Mouse (Mus musculus): ENCODE measurements around the gene Ezh1. TPM values are rescaled to one million over a fixed set of nuclear protein-coding genes. Genes with fewer than 3 reads are reported as not detected.
"Not testable (repeated sequence)": the region's sequence is repeated elsewhere in the genome, so short reads cannot be mapped to it uniquely, and the experiment has no call there.

The Ezh1 gene
- polyA plus RNA-seq, 1 experiment from 2014 or later = 10.2 TPM

DNA sequence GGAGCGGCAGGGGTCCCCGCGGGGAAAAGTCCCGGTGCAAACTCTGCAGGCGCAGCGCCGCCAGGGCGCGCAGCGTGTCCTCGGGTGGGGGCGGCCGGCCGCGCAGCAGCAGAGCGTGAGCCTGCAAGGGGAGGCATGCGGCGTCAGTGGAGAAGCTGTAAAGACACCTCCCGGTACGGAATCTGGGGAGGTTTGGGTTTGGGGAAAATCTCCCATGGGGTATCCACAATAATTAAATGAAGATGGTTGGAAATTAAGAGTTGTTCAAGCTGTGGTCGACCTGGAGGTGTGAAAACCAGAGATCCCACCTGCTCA is 62.0 kb downstream of the Ezh1 start:
- Histone ChIP-seq H3K4me3 (peak overlapping the region; percentile 43), H3K27me3 (ENCODE audit: poor library complexity, severe bottlenecking) (peaks cover 86% of the 10 kb centered on the region), H3K27ac (0 out of 2 replicates have a peak overlapping the region, but pooled peaks have one; percentile 22), H3K9me3 (no peaks in the 10 kb centered on the region), H3K4me1 (peaks cover 46% of the 10 kb centered on the region), H3K36me3 (replicated peaks) (peaks cover 28% of the 10 kb centered on the region)
- no peak for DNase-seq (ENCODE audit: extremely low spot score, low spot score)
- 2% methylated on average over 21 of the region's 21 CpGs for WGBS

DNA sequence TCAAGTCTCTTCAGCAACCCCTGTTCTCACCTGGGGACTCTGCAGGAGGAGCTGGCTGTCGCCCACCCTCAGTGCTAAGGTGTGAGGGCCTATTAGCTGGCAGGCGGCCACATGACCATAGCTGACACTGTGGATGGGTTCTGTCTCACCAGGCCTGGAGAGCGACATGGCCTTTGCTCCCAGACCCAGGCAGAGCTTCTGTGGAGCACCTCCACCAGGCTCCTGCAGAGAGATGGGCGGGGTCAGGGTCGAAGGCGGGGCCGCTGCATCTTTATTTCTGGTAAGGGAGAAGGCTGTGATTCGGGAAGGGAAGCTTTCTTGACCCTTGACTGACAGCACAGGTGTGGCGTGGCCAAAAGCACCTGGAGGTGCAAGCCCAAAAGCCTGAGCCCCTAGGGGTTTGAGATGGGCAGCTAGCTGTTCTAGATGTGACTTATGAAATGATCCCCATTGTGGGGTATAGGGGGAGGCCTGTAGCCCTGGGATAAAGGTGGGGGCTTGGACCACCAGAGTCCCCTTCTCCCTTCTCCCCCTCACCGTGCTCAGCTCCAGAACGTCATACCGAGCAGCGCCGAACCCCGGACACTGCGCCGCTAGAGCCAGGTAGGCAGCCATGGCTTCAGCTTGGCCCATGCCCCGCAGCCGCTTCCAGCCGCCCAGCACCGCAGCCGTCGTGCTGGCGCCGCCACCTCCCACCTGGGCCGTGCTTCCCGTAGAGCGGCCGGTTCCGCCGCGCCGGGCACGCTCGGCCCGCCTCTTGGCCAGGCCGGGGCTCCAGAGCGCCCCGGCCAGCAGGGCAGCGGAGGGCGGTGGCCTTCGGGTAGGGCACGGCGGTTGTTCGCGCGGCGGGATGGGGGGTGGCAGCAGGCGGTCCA is 62.5 kb downstream of the Ezh1 start:
- peaks cover 40% of the 10 kb centered on the region for H3K4me1 ChIP-seq
- 0 out of 2 replicates have a peak overlapping the region, but pooled peaks have one; percentile 22 for H3K27ac ChIP-seq
- no peaks in the 10 kb centered on the region for H3K9me3 ChIP-seq
- peaks cover 80% of the 10 kb centered on the region for H3K27me3 ChIP-seq (ENCODE audit: poor library complexity, severe bottlenecking)
- no peak for DNase-seq (ENCODE audit: extremely low spot score, low spot score)
- H3K4me3 ChIP-seq = peak overlapping the region; percentile 43
- H3K36me3 ChIP-seq (replicated peaks) = peaks cover 28% of the 10 kb centered on the region
- WGBS = 5% methylated on average over 49 of the region's 49 CpGs

DNA sequence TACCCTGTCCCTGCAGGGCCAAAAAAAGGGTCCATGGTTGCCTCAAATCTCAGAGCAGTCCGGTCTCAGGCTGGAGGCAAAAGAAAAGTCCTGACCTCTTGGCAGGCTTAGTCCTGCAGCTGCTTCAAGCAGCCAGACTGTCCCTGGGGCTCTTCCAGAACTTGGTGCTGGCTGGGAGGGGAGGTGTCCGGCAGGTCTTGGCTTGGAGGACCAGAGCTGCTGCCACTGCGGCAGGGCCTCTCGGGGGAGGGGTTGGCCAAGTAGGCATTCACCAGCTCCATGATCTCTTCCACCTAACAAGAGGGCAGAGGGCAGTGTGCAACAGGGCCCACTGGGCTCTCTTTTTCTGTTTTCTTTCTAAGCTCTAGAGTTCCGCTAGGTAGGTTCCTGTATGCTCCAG is 63.5 kb downstream of the Ezh1 start:
- Histone ChIP-seq H3K4me1 (peaks cover 38% of the 10 kb centered on the region), H3K4me3 (no peak overlapping the region), H3K27me3 (ENCODE audit: poor library complexity, severe bottlenecking) (peaks cover 76% of the 10 kb centered on the region), H3K9me3 (no peaks in the 10 kb centered on the region), H3K27ac (no peak overlapping the region), H3K36me3 (replicated peaks) (peaks cover 24% of the 10 kb centered on the region)
- DNase-seq (ENCODE audit: extremely low spot score, low spot score) = no peak
- WGBS = 55% methylated on average over 5 of the region's 5 CpGs

DNA sequence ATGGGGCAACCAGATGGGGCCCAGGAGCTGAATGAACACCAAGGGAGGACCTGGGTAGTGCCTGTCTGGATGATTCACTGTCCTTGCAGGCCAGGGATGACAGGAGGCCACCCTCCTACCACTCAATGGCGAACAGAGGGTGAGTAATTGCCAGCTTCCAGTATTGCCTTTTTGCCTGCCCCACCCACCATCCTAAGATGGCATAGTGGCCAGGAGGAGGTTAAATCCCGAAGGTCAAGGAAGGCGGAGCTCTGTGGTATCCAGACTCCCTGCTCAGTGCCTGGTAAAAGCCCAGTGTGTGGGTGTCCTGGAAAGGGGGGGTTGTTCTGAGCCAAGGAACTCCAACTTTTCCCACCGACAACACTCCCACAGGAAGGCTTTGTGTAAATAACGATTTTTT is 64.0 kb downstream of the Ezh1 start:
- 55% methylated on average over 5 of the region's 5 CpGs for WGBS
- no peaks in the 10 kb centered on the region for H3K9me3 ChIP-seq
- no peak for DNase-seq (ENCODE audit: extremely low spot score, low spot score)
- no peak overlapping the region for H3K27ac ChIP-seq
- no peak overlapping the region for H3K4me3 ChIP-seq
- H3K36me3 ChIP-seq (replicated peaks) = peaks cover 20% of the 10 kb centered on the region
- peaks cover 76% of the 10 kb centered on the region for H3K27me3 ChIP-seq (ENCODE audit: poor library complexity, severe bottlenecking)
- peaks cover 35% of the 10 kb centered on the region for H3K4me1 ChIP-seq

GRCm38 (mm10) chr11:101161551-101161950 is 64.7 kb downstream of the Ezh1 start:
- Histone ChIP-seq H3K9me3 (no peaks in the 10 kb centered on the region), H3K27ac (no peak overlapping the region), H3K27me3 (ENCODE audit: poor library complexity, severe bottlenecking) (peaks cover 74% of the 10 kb centered on the region), H3K36me3 (replicated peaks) (peaks cover 14% of the 10 kb centered on the region; the same call in 1 of the 2 replicates), H3K4me3 (no peak overlapping the region), H3K4me1 (peaks cover 37% of the 10 kb centered on the region)
- no peak for DNase-seq (ENCODE audit: extremely low spot score, low spot score)
- 87% methylated on average over 15 of the region's 15 CpGs for WGBS

DNA sequence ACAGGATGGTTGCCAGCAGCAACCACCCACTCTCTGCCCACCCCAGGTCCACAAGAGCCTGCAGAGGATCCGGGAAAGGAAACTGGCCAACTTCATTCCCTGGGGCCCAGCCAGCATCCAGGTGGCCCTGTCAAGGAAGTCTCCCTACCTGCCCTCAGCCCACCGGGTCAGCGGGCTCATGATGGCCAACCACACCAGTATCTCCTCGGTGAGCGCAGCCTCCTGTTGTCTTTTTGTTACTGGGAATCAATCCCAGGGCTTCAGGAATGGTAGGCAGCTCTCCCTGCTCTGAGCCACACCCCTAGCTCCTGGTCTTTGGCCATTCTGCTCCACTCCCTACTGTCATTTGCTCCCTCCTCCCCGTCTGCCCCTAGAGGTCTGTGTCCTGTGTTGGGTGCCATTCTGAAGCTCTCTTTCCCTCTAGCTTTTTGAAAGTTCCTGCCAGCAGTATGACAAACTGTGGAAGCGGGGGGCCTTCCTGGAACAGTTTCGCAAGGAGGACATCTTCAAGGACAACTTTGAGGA is 65.2 kb downstream of the Ezh1 start:
- H3K4me3 ChIP-seq; H3K9me3 ChIP-seq; H3K27ac ChIP-seq; DNase-seq (ENCODE audit: extremely low spot score, low spot score); H3K36me3 ChIP-seq (replicated peaks): not testable (repeated sequence)
- peaks cover 74% of the 10 kb centered on the region for H3K27me3 ChIP-seq (ENCODE audit: poor library complexity, severe bottlenecking)
- 76% methylated on average over 8 of the region's 8 CpGs for WGBS
- peaks cover 39% of the 10 kb centered on the region for H3K4me1 ChIP-seq

- WGBS = 82% methylated on average over 10 of the region's 10 CpGs
- not testable (repeated sequence) for H3K4me3 ChIP-seq; DNase-seq (ENCODE audit: extremely low spot score, low spot score); H3K36me3 ChIP-seq (replicated peaks); H3K9me3 ChIP-seq; H3K27ac ChIP-seq
- Histone ChIP-seq H3K27me3 (ENCODE audit: poor library complexity, severe bottlenecking) (peaks cover 74% of the 10 kb centered on the region), H3K4me1 (peaks cover 44% of the 10 kb centered on the region)
Measured at GRCm38 (mm10) chr11:101160151-101160550, 66.1 kb downstream of the Ezh1 start.

- WGBS = 2% methylated on average over 36 of the region's 36 CpGs
Measured at GRCm38 (mm10) chr11:101155728-101156371, 70.4 kb downstream of the Ezh1 start, which contains the start of gene Tubg2. Gene Tubg2, plus strand, starts transcription at chr11:101155907.

DNA sequence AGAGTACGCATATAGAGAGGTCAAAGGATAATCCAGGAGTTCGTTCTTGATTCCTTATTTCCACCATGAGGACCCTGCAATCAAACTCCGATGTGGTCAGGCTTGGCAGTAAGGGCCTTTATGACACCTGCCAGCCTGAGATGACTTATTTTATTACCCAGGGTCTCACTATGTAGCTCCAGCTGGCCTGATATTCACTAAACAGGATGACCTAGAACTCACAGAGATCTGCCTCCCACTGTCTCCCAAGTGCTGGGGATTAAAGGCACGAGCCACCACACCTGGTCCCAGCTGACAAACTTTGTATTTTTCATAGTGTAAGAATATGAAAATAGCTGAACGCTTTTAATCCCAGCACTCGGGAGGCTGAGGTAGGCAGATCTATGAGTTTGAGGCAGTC is 71.1 kb downstream of the Ezh1 start:
- Histone ChIP-seq H3K4me1 (peaks cover 20% of the 10 kb centered on the region), H3K4me3 (no peak overlapping the region), H3K9me3 (no peaks in the 10 kb centered on the region), H3K27ac (no peak overlapping the region), H3K27me3 (ENCODE audit: poor library complexity, severe bottlenecking) (peaks cover 36% of the 10 kb centered on the region), H3K36me3 (replicated peaks) (no peaks in the 10 kb centered on the region)
- no peak for DNase-seq (ENCODE audit: extremely low spot score, low spot score)
- 73% methylated on average over 6 of the region's 6 CpGs for WGBS

More at GRCm38 (mm10) chr11:101155728-101156371, 70.4 kb downstream of the Ezh1 start, which contains the start of gene Tubg2:
- Histone ChIP-seq H3K27me3 (ENCODE audit: poor library complexity, severe bottlenecking) (peaks cover 37% of the 10 kb centered on the region), H3K4me1 (peaks cover 20% of the 10 kb centered on the region), H3K27ac (peak within 1 kb of the TSS; percentile 79), H3K9me3 (no peaks in the 10 kb centered on the region), H3K36me3 (replicated peaks) (no peaks in the 10 kb centered on the region), H3K4me3 (peak within 1 kb of the TSS; percentile 52)
- DNase-seq (ENCODE audit: extremely low spot score, low spot score) = peak; percentile 62

GRCm38 (mm10) chr11:101154648-101155047 is 71.6 kb downstream of the Ezh1 start:
- H3K27me3 ChIP-seq (ENCODE audit: poor library complexity, severe bottlenecking) = peaks cover 36% of the 10 kb centered on the region
- no peak for DNase-seq (ENCODE audit: extremely low spot score, low spot score)
- peaks cover 22% of the 10 kb centered on the region for H3K4me1 ChIP-seq
- H3K27ac ChIP-seq = no peak overlapping the region
- H3K4me3 ChIP-seq = no peak overlapping the region
- no peaks in the 10 kb centered on the region for H3K9me3 ChIP-seq
- no peaks in the 10 kb centered on the region for H3K36me3 ChIP-seq (replicated peaks)

DNA sequence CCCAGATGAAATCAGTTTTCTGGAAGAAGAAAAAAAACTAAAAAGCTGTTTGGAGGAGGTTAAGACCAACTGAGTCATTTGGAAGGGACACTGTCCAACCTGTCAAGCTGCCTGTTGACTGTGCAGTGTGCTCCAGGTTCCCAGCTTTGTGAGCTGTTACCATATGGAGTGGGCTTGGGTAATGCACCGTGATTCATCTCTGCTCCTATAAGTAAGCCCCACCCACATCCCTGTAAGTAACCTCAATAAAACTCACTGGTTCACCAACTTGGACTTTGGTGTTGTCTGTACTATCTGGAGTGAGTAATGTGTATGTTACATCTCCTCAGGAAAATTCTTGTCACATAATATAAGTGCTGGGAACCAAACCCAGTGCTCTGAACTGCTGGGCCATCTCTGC is 73.4 kb downstream of the Ezh1 start:
- H3K27ac ChIP-seq = no peak overlapping the region
- peaks cover 33% of the 10 kb centered on the region for H3K4me1 ChIP-seq
- H3K36me3 ChIP-seq (replicated peaks) = no peaks in the 10 kb centered on the region
- DNase-seq (ENCODE audit: extremely low spot score, low spot score) = no peak
- 81% methylated on average over 1 of the region's 1 CpGs for WGBS
- H3K27me3 ChIP-seq (ENCODE audit: poor library complexity, severe bottlenecking) = peaks cover 32% of the 10 kb centered on the region
- H3K9me3 ChIP-seq = no peaks in the 10 kb centered on the region
- no peak overlapping the region for H3K4me3 ChIP-seq

DNA sequence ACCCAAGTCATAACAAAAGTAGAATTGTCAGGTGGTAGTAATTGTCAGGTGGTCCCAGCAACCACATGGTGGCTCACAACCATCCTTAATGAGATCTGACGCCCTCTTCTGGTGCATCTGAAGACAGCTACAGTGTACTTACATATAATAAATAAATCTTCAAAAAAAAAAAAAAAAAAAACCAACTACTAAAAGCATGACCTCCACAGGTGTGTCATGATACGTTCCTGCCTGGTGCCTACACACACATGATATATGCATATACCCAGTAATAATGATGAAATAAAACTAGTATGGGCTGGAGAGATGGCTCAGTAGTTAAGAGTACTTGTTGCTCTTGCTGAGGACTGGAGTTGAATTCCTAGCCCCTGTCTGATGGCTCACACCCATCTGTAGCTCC is 75.2 kb downstream of the Ezh1 start:
- peaks cover 30% of the 10 kb centered on the region for H3K4me1 ChIP-seq
- DNase-seq (ENCODE audit: extremely low spot score, low spot score) = no peak
- H3K4me3 ChIP-seq = no peak overlapping the region
- H3K36me3 ChIP-seq (replicated peaks) = no peaks in the 10 kb centered on the region
- peaks cover 15% of the 10 kb centered on the region for H3K27me3 ChIP-seq (ENCODE audit: poor library complexity, severe bottlenecking)
- H3K27ac ChIP-seq = no peak overlapping the region
- 54% methylated on average over 2 of the region's 2 CpGs for WGBS
- H3K9me3 ChIP-seq = no peaks in the 10 kb centered on the region
